Comparison of ENCODE assay signal across 38 mouse cellular contexts in the genomic region with DNA sequence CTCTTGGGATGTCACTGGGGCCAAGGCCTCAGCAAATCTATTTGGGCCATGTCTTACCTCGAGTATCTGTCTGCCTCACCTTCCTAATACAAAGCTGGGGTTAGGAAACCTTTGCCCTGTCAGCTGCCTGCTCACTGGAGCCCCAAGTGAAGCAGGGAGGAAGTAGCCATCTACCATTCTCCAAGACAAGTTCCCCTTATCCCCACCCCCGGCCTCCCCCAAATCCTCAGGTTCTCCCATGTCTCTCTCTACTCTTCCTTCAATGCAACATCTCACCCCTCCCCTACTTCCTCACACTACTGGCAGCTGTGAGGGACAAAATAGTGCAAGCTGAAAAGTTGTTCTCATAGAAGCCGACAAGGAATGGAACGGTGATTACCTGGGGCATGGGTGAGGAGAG. TPM values are rescaled to one million over a fixed set of nuclear protein-coding genes. Genes with fewer than 3 reads are reported as not detected.
"Had no signal": no experiment of that assay in that cellular context is flagged by ENCODE, and none has a peak within 500 bp of the region (broad histone marks: within the 10 kb centered on the region; RNA-seq: fewer than 3 reads in every experiment).

No protein-coding gene starts in this region.

- H3K27me3 ChIP-seq: heart, embryonic 12.5 days; hindbrain, embryonic 12.5 days; limb, embryonic 12.5 days; liver, embryonic 13.5 days had no signal

- H3K9me3 ChIP-seq: heart, embryonic 10.5 days; heart, embryonic 12.5 days; hindbrain, embryonic 10.5 days; hindbrain, embryonic 12.5 days; limb, embryonic 10.5 days; limb, embryonic 12.5 days; liver, embryonic 13.5 days had no signal

- H3K36me3 ChIP-seq: hindbrain, embryonic 12.5 days; limb, embryonic 10.5 days; limb, embryonic 12.5 days; liver, embryonic 13.5 days had no signal

- H3K4me1 ChIP-seq: limb, embryonic 10.5 days; liver, embryonic 13.5 days had no signal

- H3K27ac ChIP-seq: heart, adult 2 months; heart, embryonic 10.5 days; hindbrain, embryonic 10.5 days; hindbrain, embryonic 12.5 days; hindbrain, embryonic 14.5 days; layer of hippocampus, adult 2 months; left cerebral cortex, adult 2 months; limb, embryonic 10.5 days; limb, embryonic 12.5 days; liver, embryonic 13.5 days had no signal

- DNase-seq: gastrocnemius, postnatal 14 days; gastrocnemius, postnatal 36 days; heart, adult 2 months; heart, postnatal 10 days; heart, postnatal 4 days; kidney, adult 18-20 months; kidney, adult 8-10 months; kidney, postnatal 10 days; kidney, postnatal 25 days; kidney, postnatal 4 days; liver; liver, embryonic 13.5 days had no signal

- ATAC-seq: hindbrain, embryonic 16.5 days; inflammation-experienced regulatory T-cells, adult 6 months; intestine, embryonic 16.5 days had no signal

- H3K4me2 ChIP-seq: heart, embryonic 12.5 days; hindbrain, embryonic 12.5 days; hindbrain, embryonic 14.5 days; limb, embryonic 12.5 days; liver, embryonic 11.5 days; liver, embryonic 13.5 days had no signal

- H3K9ac ChIP-seq: heart, embryonic 12.5 days; hindbrain, embryonic 12.5 days; hindbrain, embryonic 14.5 days; limb, embryonic 12.5 days; liver, embryonic 13.5 days had no signal

- H3K4me3 ChIP-seq: heart, adult 2 months; heart, embryonic 10.5 days; heart, embryonic 12.5 days; hindbrain, embryonic 10.5 days; hindbrain, embryonic 12.5 days; layer of hippocampus, adult 2 months; left cerebral cortex, adult 2 months; limb, embryonic 10.5 days; limb, embryonic 12.5 days; liver, embryonic 13.5 days had no signal

RNA-seq across cellular contexts. Expression of a gene that starts 52.4 kb away (rescaled TPM):
- total RNA-seq: gastrocnemius, adult 18-20 months; gastrocnemius, adult 8-10 months; gastrocnemius, postnatal 14 days; gastrocnemius, postnatal 36 days; heart, adult 2 months; heart, postnatal 10 days; heart, postnatal 25 days; heart, postnatal 4 days; layer of hippocampus, adult 2 months; layer of hippocampus, postnatal 10 days; layer of hippocampus, postnatal 25 days; left cerebral cortex, adult 2 months; left cerebral cortex, postnatal 14 days; left cerebral cortex, postnatal 36 days had no signal
- polyA plus RNA-seq: gonadal fat pad, adult 2 months; heart, adult 2 months; heart, embryonic 10.5 days; heart, embryonic 12.5 days; heart, embryonic 14.5 days; heart, embryonic 16.5 days; hindbrain, embryonic 10.5 days; hindbrain, embryonic 12.5 days; hindbrain, embryonic 14.5 days; hindbrain, embryonic 16.5 days; inflammation-experienced regulatory T-cells, adult 6 months; intestine, embryonic 16.5 days; kidney, embryonic 14.5 days; kidney, embryonic 16.5 days; limb, embryonic 10.5 days; limb, embryonic 12.5 days; limb, embryonic 14.5 days; liver, embryonic 11.5 days; liver, embryonic 13.5 days had no signal
